In the genomic region with DNA sequence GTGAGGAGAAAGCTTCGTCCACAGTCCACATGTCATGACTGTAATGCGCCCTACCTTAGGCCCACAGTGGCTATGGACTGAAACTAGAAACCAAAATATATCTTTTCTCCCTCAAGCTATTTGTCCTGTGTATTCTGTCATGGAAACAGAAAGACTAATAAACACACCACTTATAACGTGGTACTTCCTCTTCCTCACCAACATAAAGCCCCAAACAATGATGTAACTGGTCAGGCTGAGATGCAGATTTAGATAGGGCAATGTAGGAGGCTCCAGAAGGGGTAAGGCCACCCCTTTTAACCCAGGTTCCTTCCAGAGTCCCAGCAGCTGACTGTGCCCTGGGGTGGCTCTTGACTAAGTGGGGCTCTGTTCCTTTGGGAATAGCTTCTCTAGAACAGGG, we compare ENCODE assay signal across 20 mouse cellular contexts.
DNase-seq lines count a peak whose midpoint lies in the region; ATAC-seq and TF ChIP-seq lines count a peak whose summit lies in the region.
"Had no signal": no experiment of that assay in that cellular context is flagged by ENCODE, and none has a peak within 500 bp of the region (broad histone marks: within the 10 kb centered on the region; RNA-seq: fewer than 3 reads in every experiment).

No protein-coding gene starts in this region.

- no peak overlapping the region for H3K4me3 ChIP-seq in G1E (ENCODE audit: low read depth, low read length)
- H3K4me3 ChIP-seq in kidney, embryonic 16.5 days (ENCODE audit: low read length) = no peak overlapping the region
- H3K4me3 ChIP-seq: embryonic facial prominence, embryonic 13.5 days; forebrain, embryonic 15.5 days; hindbrain, embryonic 10.5 days; limb, embryonic 12.5 days; liver, embryonic 13.5 days; midbrain, embryonic 12.5 days; myocyte had no signal

- H3K27me3 ChIP-seq in G1E (ENCODE audit: insufficient read depth, low read length) = no peaks in the 10 kb centered on the region
- H3K27me3 ChIP-seq in kidney, embryonic 16.5 days (ENCODE audit: insufficient read depth, low read length) = no peaks in the 10 kb centered on the region
- H3K27me3 ChIP-seq: embryonic facial prominence, embryonic 13.5 days; forebrain, embryonic 15.5 days; limb, embryonic 12.5 days; liver, embryonic 13.5 days; midbrain, embryonic 12.5 days had no signal

- H3K4me2 ChIP-seq in kidney, embryonic 16.5 days (replicated peaks; ENCODE audit: low read depth, low read length) = no peak overlapping the region
- H3K4me2 ChIP-seq: embryonic facial prominence, embryonic 13.5 days; forebrain, embryonic 15.5 days; limb, embryonic 12.5 days; liver, embryonic 13.5 days; midbrain, embryonic 12.5 days had no signal

- peaks cover 8% of the 10 kb centered on the region; the same call in 1 of the 2 replicates for H3K4me1 ChIP-seq in G1E (ENCODE audit: insufficient read depth, low read depth, low read length)
- peaks cover 17% of the 10 kb centered on the region for H3K4me1 ChIP-seq in kidney, embryonic 16.5 days (ENCODE audit: insufficient read depth, low read length)
- H3K4me1 ChIP-seq: liver, embryonic 13.5 days had no signal

- peak; percentile 49; the same call in 1 of the 2 replicates for ATAC-seq in G1E (ENCODE audit: extremely low read depth, insufficient number of reproducible peaks, low FRiP score, poor library complexity, severe bottlenecking)
- ATAC-seq in common myeloid progenitor, adult 5-6 weeks (replicated peaks; ENCODE audit: low read depth, poor library complexity, severe bottlenecking) = peak; percentile 96
- no peak for ATAC-seq in kidney, embryonic 16.5 days (ENCODE audit: low FRiP score, low TSS enrichment)
- ATAC-seq: forebrain, embryonic 15.5 days; inflammation-experienced regulatory T-cells, adult 6 months had no signal

- H3K9ac ChIP-seq in kidney, embryonic 16.5 days (replicated peaks; ENCODE audit: low read length) = no peak overlapping the region
- H3K9ac ChIP-seq: embryonic facial prominence, embryonic 13.5 days; forebrain, embryonic 15.5 days; limb, embryonic 12.5 days; liver, embryonic 13.5 days; midbrain, embryonic 12.5 days had no signal

- WGBS in kidney, embryonic 16.5 days = 76% methylated on average over 3 of the region's 3 CpGs

- no peak for TF ChIP-seq CTCF in G1E (IDR thresholded peaks at IDR 0.05; ENCODE audit: low read depth, low read length)

- no peaks in the 10 kb centered on the region for H3K9me3 ChIP-seq in G1E (replicated peaks)
- H3K9me3 ChIP-seq in kidney, embryonic 16.5 days (ENCODE audit: low read length) = peaks cover 6% of the 10 kb centered on the region; the same call in 1 of the 2 replicates
- H3K9me3 ChIP-seq: hindbrain, embryonic 10.5 days; limb, embryonic 12.5 days; liver, embryonic 13.5 days; midbrain, embryonic 12.5 days had no signal

- DNase-seq in 416B (ENCODE audit: low read depth) (peak; percentile 76), G1E (ENCODE audit: low spot score) (peak; percentile 19)
- peak; percentile 31 to 34 for DNase-seq in monocyte, adult 2 months (ENCODE audit: low read depth in 1 of 2, low spot score in 2 of 2)
- no peak for DNase-seq in spleen, postnatal 14 days (ENCODE audit: low spot score in 2 of 2)
- no peak for DNase-seq in thymus, postnatal 4 days
- DNase-seq: adrenal gland, postnatal 36 days; cerebellum, adult 9-10 months; gastrocnemius, postnatal 36 days; kidney, postnatal 4 days; liver, embryonic 13.5 days; thymus, adult 18-20 months had no signal

- H3K27ac ChIP-seq in kidney, embryonic 16.5 days (ENCODE audit: low read length) = no peak overlapping the region
- H3K27ac ChIP-seq: embryonic facial prominence, embryonic 13.5 days; forebrain, embryonic 15.5 days; hindbrain, embryonic 10.5 days; limb, embryonic 12.5 days; liver, embryonic 13.5 days; midbrain, embryonic 12.5 days had no signal

- H3K36me3 ChIP-seq in G1E (replicated peaks) = peaks cover 61% of the 10 kb centered on the region
- peaks cover 7% of the 10 kb centered on the region; the same call in 1 of the 2 replicates for H3K36me3 ChIP-seq in kidney, embryonic 16.5 days (ENCODE audit: insufficient read depth, low read length)
- H3K36me3 ChIP-seq: forebrain, embryonic 15.5 days; midbrain, embryonic 12.5 days had no signal

Comparison
In these comparisons a context has a peak if more than half of its experiments do, and no peak if none do; other contexts are left out.
1. DNase-seq: peak in 416B (single experiment), G1E (single experiment) and monocyte, adult 2 months (2 of 2); none in spleen, postnatal 14 days (0 of 2) and thymus, postnatal 4 days (single experiment).